Mouse (Mus musculus) midbrain, postnatal 0 days (tissue): ENCODE measurements around the gene Hoxd4. TPM values are rescaled to one million over a fixed set of nuclear protein-coding genes. Genes with fewer than 3 reads are reported as not detected.

Experiments
- ATAC-seq: fragments of 200-750 bp; cut with Nextera tagmentation; 2 replicates; pipeline ENCODE4 v1.8.0; 2017; ENCODE audit warnings: moderate number of reproducible peaks, mild to moderate bottlenecking, moderate TSS enrichment, moderate library complexity; ENCODE audit not compliant: low FRiP score
- DNase-seq: peaks from one replicate; pipeline ENCODE4 v3.0.0-alpha.2; 2015; ENCODE audit warnings: low spot score
- H3K27ac ChIP-seq: fragments of 300-500 bp; sonication (generic); 2 replicates; pipeline ENCODE4 v1.5.1; 2014; ENCODE audit warnings: low read depth, mild to moderate bottlenecking, low read length, mixed read lengths
- H3K27me3 ChIP-seq: fragments of 300-500 bp; sonication (generic); 2 replicates; pipeline ENCODE4 v1.6.1; 2014; ENCODE audit warnings: low read length, control low read depth, mixed read lengths; ENCODE audit not compliant: insufficient read depth
- H3K36me3 ChIP-seq: fragments of 300-500 bp; sonication (generic); 2 replicates; pipeline ENCODE4 v1.6.1; 2014; ENCODE audit warnings: low read length, control low read depth, mixed read lengths; ENCODE audit not compliant: insufficient read depth
- H3K4me1 ChIP-seq: fragments of 300-500 bp; sonication (generic); 2 replicates; pipeline ENCODE4 v1.6.1; 2014; ENCODE audit warnings: mild to moderate bottlenecking, control low read depth, antibody characterized with exemption, low read length, mixed read lengths; ENCODE audit not compliant: insufficient read depth
- H3K4me2 ChIP-seq: fragments of 300-500 bp; sonication (generic); 2 replicates; pipeline ENCODE4 v1.6.1; 2014; ENCODE audit warnings: low read depth, mild to moderate bottlenecking, low read length, mixed read lengths; ENCODE audit not compliant: poor library complexity, severe bottlenecking
- H3K4me3 ChIP-seq: fragments of 300-500 bp; sonication (generic); 2 replicates; pipeline ENCODE4 v1.5.1; 2014; ENCODE audit warnings: low read depth, mild to moderate bottlenecking, low read length, moderate library complexity
- H3K9ac ChIP-seq: fragments of 300-500 bp; sonication (generic); replicated peaks from 2 replicates; pipeline ENCODE4 v1.6.1; 2014; ENCODE audit warnings: mild to moderate bottlenecking, low read length, moderate library complexity, mixed read lengths; ENCODE audit not compliant: poor library complexity, severe bottlenecking
- H3K9me3 ChIP-seq: fragments of 300-500 bp; sonication (generic); 2 replicates; pipeline ENCODE4 v1.6.1; 2016; ENCODE audit warnings: low read length, control low read depth
- CTCF ChIP-seq: IDR thresholded peaks from 2 replicates; pipeline ENCODE4 v1.5.1; 2016; ENCODE audit warnings: antibody characterized with exemption, mild to moderate bottlenecking
- WGBS: fragments of 180-500 bp; shearing (Covaris S2); extraction: QIAGEN DNeasy Blood & Tissue Kit; methylation state at CpG from one replicate; pipeline ENCODE4 v1.1.7; 2014; 5-methylcytosine and 5-hydroxymethylcytosine counted together
- polyA plus RNA-seq: library from polyadenylated mRNA; unstranded; fragments of >200 nt; fragmentation: Nextera tagmentation; extraction: Ambion mirVana; gene quantifications from 2 replicates; pipeline ENCODE4 v1.2.1, GENCODE M21; 2015
- total RNA-seq: library from RNA; depleted of rRNA; stranded (reverse); fragments of >200 nt; gene quantifications from 2 replicates; pipeline ENCODE4 v1.2.3, GENCODE M21; 2014

Gene Hoxd4
- total and polyA plus RNA-seq, 2 experiments from 2014 or later: 1.2 TPM; not detected in 1

GRCm38 (mm10) chr2:74690338-74690716, 21.4 kb upstream of the Hoxd4 start:
- no peak for ATAC-seq
- no peaks in the 10 kb centered on the region for H3K36me3 ChIP-seq
- no peak for DNase-seq
- H3K9me3 ChIP-seq: 0 out of 2 replicates have a peak, but pooled peaks cover 5% of the 10 kb centered on the region
- H3K27ac ChIP-seq: no peak overlapping the region
- H3K4me3 ChIP-seq: no peak overlapping the region
- no peak for TF ChIP-seq CTCF
- H3K27me3 ChIP-seq: peaks cover 95% of the 10 kb centered on the region
- no peak overlapping the region for H3K9ac ChIP-seq
- 8% methylated on average over 8 of the region's 8 CpGs for whole genome bisulfite sequencing
- H3K4me2 ChIP-seq: no peak overlapping the region
- H3K4me1 ChIP-seq: no peaks in the 10 kb centered on the region

- peaks cover 97% of the 10 kb centered on the region for H3K27me3 ChIP-seq
- H3K36me3 ChIP-seq: no peaks in the 10 kb centered on the region
- no peak within 1 kb of the TSS for H3K9ac ChIP-seq
- H3K27ac ChIP-seq: no peak within 1 kb of the TSS
- no peak within 1 kb of the TSS for H3K4me2 ChIP-seq
- DNase-seq: peak; percentile 51
- WGBS: under 1% methylated on average over 56 of the region's 56 CpGs
- H3K4me3 ChIP-seq: peak within 1 kb of the TSS; percentile 0; the same call in 1 of the 2 replicates
- ATAC-seq: no peak
- H3K4me1 ChIP-seq: no peaks in the 10 kb centered on the region
- H3K9me3 ChIP-seq: 0 out of 2 replicates have a peak, but pooled peaks cover 5% of the 10 kb centered on the region
- peak; percentile 34; the same call in 1 of the 2 replicates for TF ChIP-seq CTCF
Observed at GRCm38 (mm10) chr2:74691022-74691951, 20.4 kb upstream of the Hoxd4 start, which contains the start of gene Hoxd10. TSS of gene Hoxd10 (plus strand) at chr2:74691924.

- Histone ChIP-seq H3K4me3 (no peak overlapping the region), H3K4me2 (no peak overlapping the region), H3K9me3 (0 out of 2 replicates have a peak, but pooled peaks cover 5% of the 10 kb centered on the region), H3K4me1 (no peaks in the 10 kb centered on the region), H3K27me3 (peaks cover 97% of the 10 kb centered on the region), H3K9ac (no peak overlapping the region), H3K36me3 (no peaks in the 10 kb centered on the region), H3K27ac (no peak overlapping the region)
- DNase-seq: no peak
- TF ChIP-seq CTCF: no peak
- 4% methylated on average over 35 of the region's 35 CpGs for WGBS
- ATAC-seq: no peak
Observed at GRCm38 (mm10) chr2:74691995-74692807, 19.5 kb upstream of the Hoxd4 start.

GRCm38 (mm10) chr2:74692808-74693431, 18.8 kb upstream of the Hoxd4 start:
- no peak overlapping the region for H3K9ac ChIP-seq
- 1% methylated on average over 20 of the region's 20 CpGs for WGBS
- no peak overlapping the region for H3K4me2 ChIP-seq
- DNase-seq (no peak), ATAC-seq (no peak)
- 0 out of 2 replicates have a peak, but pooled peaks cover 5% of the 10 kb centered on the region for H3K9me3 ChIP-seq
- H3K27ac ChIP-seq: no peak overlapping the region
- H3K36me3 ChIP-seq: no peaks in the 10 kb centered on the region
- no peak for TF ChIP-seq CTCF
- H3K4me1 ChIP-seq: 0 out of 2 replicates have a peak, but pooled peaks cover 2% of the 10 kb centered on the region
- no peak overlapping the region for H3K4me3 ChIP-seq
- H3K27me3 ChIP-seq: peaks cover 97% of the 10 kb centered on the region

GRCm38 (mm10) chr2:74693432-74693827, 18.3 kb upstream of the Hoxd4 start:
- H3K9me3 ChIP-seq: 0 out of 2 replicates have a peak, but pooled peaks cover 5% of the 10 kb centered on the region
- no peak overlapping the region for H3K9ac ChIP-seq
- no peak overlapping the region for H3K4me3 ChIP-seq
- no peak for ATAC-seq
- peaks cover 94% of the 10 kb centered on the region for H3K27me3 ChIP-seq
- no peak overlapping the region for H3K27ac ChIP-seq
- WGBS: 10% methylated on average over 4 of the region's 4 CpGs
- no peak for DNase-seq
- H3K4me1 ChIP-seq: 0 out of 2 replicates have a peak, but pooled peaks cover 2% of the 10 kb centered on the region
- H3K36me3 ChIP-seq: no peaks in the 10 kb centered on the region
- no peak overlapping the region for H3K4me2 ChIP-seq
- TF ChIP-seq CTCF: no peak
